Mouse (Mus musculus) heart, embryonic 12.5 days (tissue): Measurements from ENCODE around the gene Ftl1. TPM values are rescaled to one million over a fixed set of nuclear protein-coding genes. Genes with fewer than 3 reads are reported as not detected.
"Not testable (repeated sequence)": the region's sequence is repeated elsewhere in the genome, so short reads cannot be mapped to it uniquely, and the experiment has no call there.

ENCODE experiments used
- ATAC-seq: fragments of 200-750 bp; cut with Nextera tagmentation; 2 replicates; pipeline ENCODE4 v1.8.0; 2017; ENCODE audit warnings: moderate TSS enrichment, moderate library complexity; ENCODE audit not compliant: insufficient number of reproducible peaks, low FRiP score
- H3K27ac ChIP-seq: fragments of 300-500 bp; sonication (generic); 2 replicates; pipeline ENCODE4 v1.5.1; 2016; ENCODE audit warnings: mild to moderate bottlenecking, moderate library complexity; ENCODE audit not compliant: poor library complexity, severe bottlenecking
- H3K27me3 ChIP-seq: fragments of 300-500 bp; sonication (generic); replicated peaks from 2 replicates; pipeline ENCODE4 v1.6.1; 2016; ENCODE audit warnings: mild to moderate bottlenecking, moderate library complexity
- H3K36me3 ChIP-seq: fragments of 300-500 bp; sonication (generic); 2 replicates; pipeline ENCODE4 v1.6.1; 2016; ENCODE audit warnings: mild to moderate bottlenecking, moderate library complexity
- H3K4me1 ChIP-seq: fragments of 300-500 bp; sonication (generic); replicated peaks from 2 replicates; pipeline ENCODE4 v1.6.1; 2016; ENCODE audit warnings: mild to moderate bottlenecking
- H3K4me2 ChIP-seq: fragments of 300-500 bp; sonication (generic); 2 replicates; pipeline ENCODE4 v1.6.1; 2016; ENCODE audit warnings: mild to moderate bottlenecking, moderate library complexity
- H3K4me3 ChIP-seq: fragments of 300-500 bp; sonication (generic); 2 replicates; pipeline ENCODE4 v1.5.1; 2016; ENCODE audit warnings: mild to moderate bottlenecking
- H3K9ac ChIP-seq: fragments of 300-500 bp; sonication (generic); 2 replicates; pipeline ENCODE4 v1.6.1; 2016; ENCODE audit warnings: mild to moderate bottlenecking, moderate library complexity
- H3K9me3 ChIP-seq: fragments of 300-500 bp; sonication (generic); replicated peaks from 2 replicates; pipeline ENCODE4 v1.6.1; 2016; ENCODE audit warnings: mild to moderate bottlenecking, moderate library complexity
- WGBS: fragments of 180-500 bp; shearing (Covaris S2); methylation state at CpG from one replicate; pipeline ENCODE4 v1.1.7; 2016; 5-methylcytosine and 5-hydroxymethylcytosine counted together
- polyA plus RNA-seq: library from polyadenylated mRNA; unstranded; fragments of >200 nt; fragmentation: Nextera tagmentation; extraction: Ambion mirVana; gene quantifications from 2 replicates; pipeline ENCODE4 v1.2.1, GENCODE M21; 2016

Ftl1 gene
- polyA plus RNA-seq, 1 experiment from 2014 or later = 4,171 TPM

- peak; percentile 54; the same call in 1 of the 2 replicates for ATAC-seq
- Histone ChIP-seq H3K4me2 (peak overlapping the region; percentile 51), H3K27ac (no peak overlapping the region), H3K9ac (peak overlapping the region; percentile 39; the same call in 1 of the 2 replicates), H3K27me3 (no peaks in the 10 kb centered on the region), H3K9me3 (no peaks in the 10 kb centered on the region), H3K4me1 (no peaks in the 10 kb centered on the region), H3K4me3 (peak overlapping the region; percentile 24; the same call in 1 of the 2 replicates), H3K36me3 (peaks cover 8% of the 10 kb centered on the region; the same call in 1 of the 2 replicates)
- WGBS = 57% methylated on average over 16 of the region's 16 CpGs
These were observed 15.7 kb upstream of the Ftl1 start for GRCm38 (mm10) chr7:45475291-45475969.

- Histone ChIP-seq H3K9me3 (no peaks in the 10 kb centered on the region), H3K9ac (no peak overlapping the region), H3K36me3 (0 out of 2 replicates have a peak, but pooled peaks cover 2% of the 10 kb centered on the region), H3K4me2 (no peak overlapping the region), H3K27ac (no peak overlapping the region), H3K4me3 (no peak overlapping the region), H3K4me1 (peaks cover 10% of the 10 kb centered on the region), H3K27me3 (no peaks in the 10 kb centered on the region)
- ATAC-seq = no peak
- WGBS = 5% methylated on average over 3 of the region's 3 CpGs
These were observed 11.2 kb upstream of the Ftl1 start for GRCm38 (mm10) chr7:45470869-45471268.

- ATAC-seq = peak; percentile 15
- H3K9ac ChIP-seq = no peak overlapping the region
- peaks cover 31% of the 10 kb centered on the region for H3K36me3 ChIP-seq
- peak overlapping the region; percentile 94 for H3K4me3 ChIP-seq
- no peak overlapping the region for H3K27ac ChIP-seq
- peak overlapping the region; percentile 93 for H3K4me2 ChIP-seq
- H3K9me3 ChIP-seq = no peaks in the 10 kb centered on the region
- peaks cover 20% of the 10 kb centered on the region for H3K4me1 ChIP-seq
- WGBS = 33% methylated on average over 7 of the region's 7 CpGs
- no peaks in the 10 kb centered on the region for H3K27me3 ChIP-seq
These were observed 7.5 kb upstream of the Ftl1 start for GRCm38 (mm10) chr7:45467090-45467670.

- H3K9me3 ChIP-seq = no peaks in the 10 kb centered on the region
- peak within 1 kb of the TSS; percentile 94 for H3K9ac ChIP-seq
- no peaks in the 10 kb centered on the region for H3K27me3 ChIP-seq
- ATAC-seq = peak; percentile 88
- WGBS = under 1% methylated on average over 56 of the region's 58 CpGs
- peaks cover 25% of the 10 kb centered on the region for H3K4me1 ChIP-seq
- peak within 1 kb of the TSS; percentile 93 for H3K4me2 ChIP-seq
- peak within 1 kb of the TSS; percentile 94 for H3K4me3 ChIP-seq
- peaks cover 38% of the 10 kb centered on the region for H3K36me3 ChIP-seq
- H3K27ac ChIP-seq = peak within 1 kb of the TSS; percentile 41
These were observed 6.8 kb upstream of the Ftl1 start, which contains the start of gene Bax for GRCm38 (mm10) chr7:45466283-45467089. TSS of gene Bax (minus strand) at chr7:45466898.

GRCm38 (mm10) chr7:45465549-45465948 is 5.9 kb upstream of the Ftl1 start:
- H3K4me3 ChIP-seq = peak overlapping the region; percentile 94
- H3K36me3 ChIP-seq = peaks cover 41% of the 10 kb centered on the region
- H3K4me2 ChIP-seq = peak overlapping the region; percentile 93
- H3K9ac ChIP-seq = peak overlapping the region; percentile 94
- H3K27me3 ChIP-seq = no peaks in the 10 kb centered on the region
- H3K4me1 ChIP-seq = peaks cover 34% of the 10 kb centered on the region
- no peaks in the 10 kb centered on the region for H3K9me3 ChIP-seq
- no peak for ATAC-seq
- H3K27ac ChIP-seq = no peak overlapping the region
- WGBS = 73% methylated on average over 9 of the region's 9 CpGs

- Histone ChIP-seq H3K36me3 (peaks cover 41% of the 10 kb centered on the region), H3K9me3 (no peaks in the 10 kb centered on the region), H3K4me2 (peak overlapping the region; percentile 93), H3K9ac (no peak overlapping the region), H3K27ac (no peak overlapping the region), H3K27me3 (no peaks in the 10 kb centered on the region), H3K4me1 (peaks cover 38% of the 10 kb centered on the region), H3K4me3 (no peak overlapping the region)
- ATAC-seq = no peak
- WGBS = 94% methylated on average over 12 of the region's 12 CpGs
These were observed 5.4 kb upstream of the Ftl1 start for GRCm38 (mm10) chr7:45465112-45465511.

- Histone ChIP-seq H3K36me3 (peaks cover 41% of the 10 kb centered on the region), H3K4me2 (no peak overlapping the region), H3K27ac (no peak overlapping the region), H3K4me3 (no peak overlapping the region), H3K9ac (no peak overlapping the region), H3K4me1 (peaks cover 40% of the 10 kb centered on the region), H3K27me3 (no peaks in the 10 kb centered on the region), H3K9me3 (no peaks in the 10 kb centered on the region)
- WGBS = 94% methylated on average over 7 of the region's 7 CpGs
- ATAC-seq = no peak
These were observed 4.5 kb upstream of the Ftl1 start for GRCm38 (mm10) chr7:45463987-45464778.

GRCm38 (mm10) chr7:45462868-45463267 is 3.2 kb upstream of the Ftl1 start:
- not testable (repeated sequence) for H3K9ac ChIP-seq, H3K27me3 ChIP-seq, ATAC-seq, H3K27ac ChIP-seq, H3K4me3 ChIP-seq, H3K4me2 ChIP-seq, H3K9me3 ChIP-seq
- WGBS = 79% methylated on average over 4 of the region's 4 CpGs
- H3K4me1 ChIP-seq = peaks cover 46% of the 10 kb centered on the region
- peaks cover 50% of the 10 kb centered on the region for H3K36me3 ChIP-seq

- 88% methylated on average over 4 of the region's 4 CpGs for WGBS
- no peak for ATAC-seq
- peaks cover 55% of the 10 kb centered on the region for H3K36me3 ChIP-seq
- no peaks in the 10 kb centered on the region for H3K27me3 ChIP-seq
- no peak overlapping the region for H3K9ac ChIP-seq
- H3K4me2 ChIP-seq = no peak overlapping the region
- H3K4me3 ChIP-seq = no peak overlapping the region
- H3K4me1 ChIP-seq = peaks cover 50% of the 10 kb centered on the region
- no peak overlapping the region for H3K27ac ChIP-seq
- H3K9me3 ChIP-seq = no peaks in the 10 kb centered on the region
These were observed 2.6 kb upstream of the Ftl1 start for GRCm38 (mm10) chr7:45462325-45462724.

- Histone ChIP-seq H3K4me3 (no peak overlapping the region), H3K9ac (no peak overlapping the region), H3K27me3 (no peaks in the 10 kb centered on the region), H3K36me3 (peaks cover 60% of the 10 kb centered on the region), H3K9me3 (no peaks in the 10 kb centered on the region), H3K27ac (peak overlapping the region; percentile 86), H3K4me1 (peaks cover 52% of the 10 kb centered on the region), H3K4me2 (0 out of 2 replicates have a peak overlapping the region, but pooled peaks have one; percentile 72)
- 88% methylated on average over 4 of the region's 4 CpGs for WGBS
- ATAC-seq = no peak
These were observed 2.1 kb upstream of the Ftl1 start for GRCm38 (mm10) chr7:45461781-45462180.
